In genomic region chr13:96859161-96859560, GRCm38 (mm10) we compare ENCODE assay signal across 22 mouse cellular contexts.
"Had no signal": no experiment of that assay in that cellular context is flagged by ENCODE, and none has a peak within 500 bp of the region (broad histone marks: within the 10 kb centered on the region; RNA-seq: fewer than 3 reads in every experiment).

No protein-coding gene starts in this region.

- H3K27ac ChIP-seq: lung, embryonic 15.5 days; macrophage; midbrain, embryonic 12.5 days; neural tube, embryonic 13.5 days; neural tube, embryonic 15.5 days had no signal

- ATAC-seq: liver, postnatal 0 days; lung, postnatal 0 days; midbrain, embryonic 16.5 days had no signal

- DNase-seq: liver, postnatal 0 days; lung, adult 2 months; lung, postnatal 14 days; lung, postnatal 36 days; midbrain, embryonic 14.5 days; retina, postnatal 1 day; right cerebral cortex, adult 18-20 months; right cerebral cortex, postnatal 25 days; right cerebral cortex, postnatal 4 days; spleen, adult 18-20 months; thymus, adult 2 months; thymus, postnatal 25 days; thymus, postnatal 4 days had no signal

- H3K4me3 ChIP-seq: lung, embryonic 15.5 days; megakaryocyte, embryonic 14.5 days; midbrain, embryonic 12.5 days; myocyte; neural tube, embryonic 13.5 days; neural tube, embryonic 15.5 days had no signal
